Mouse (Mus musculus) cerebellum, adult 18-20 months (tissue): ENCODE measurements at regions not wholly inside any gene's neighbourhood (a gene's known extent, or its start where the extent isn't known, plus 50 kb on each side); places are given as distances from the start of the nearest gene placed in this dataset.

Experiments
- DNase-seq, 2 experiments: peaks; one replicate each; pipeline ENCODE4 v3.0.0; 2021

DNA sequence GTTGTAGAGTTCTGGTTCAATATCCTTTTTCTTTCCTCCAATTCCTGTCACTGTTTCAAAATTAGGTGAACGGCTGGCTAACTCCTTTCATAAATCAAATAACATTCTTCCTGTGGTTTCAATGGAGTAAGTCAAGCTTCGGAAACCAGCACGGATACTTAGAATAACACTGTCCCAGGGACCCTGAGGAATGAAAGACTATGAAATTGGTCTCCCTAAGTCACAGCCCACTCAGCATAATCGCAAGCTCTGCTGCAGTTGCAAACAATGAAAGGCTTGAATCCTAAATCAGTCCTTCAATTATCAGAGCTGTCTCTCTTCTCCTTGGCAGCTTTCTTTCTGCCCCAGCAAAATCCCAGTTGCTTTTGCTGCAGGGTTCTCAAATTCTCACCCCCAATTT, 475.8 kb downstream of the Rps29 start:
- DNase-seq: no peak

DNA sequence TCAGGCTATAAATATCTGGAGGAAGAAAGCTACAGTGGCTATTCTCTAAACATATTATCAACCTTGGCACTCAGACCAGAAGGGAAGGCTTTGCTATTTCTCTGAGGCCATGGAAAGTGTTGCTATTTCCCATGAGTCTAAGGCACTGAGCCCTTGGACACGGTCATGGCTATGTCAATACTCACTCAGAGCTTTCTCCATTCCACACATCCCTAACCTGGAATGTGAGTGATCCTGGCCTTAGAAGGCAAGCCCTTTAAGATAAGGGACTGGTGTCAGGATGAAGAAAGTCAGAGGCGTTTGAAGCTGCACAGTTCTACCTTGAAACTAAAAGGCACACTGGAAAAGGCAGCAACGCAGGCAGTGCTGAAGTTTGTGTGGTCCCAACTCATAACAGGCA, 478.3 kb downstream of the Rps29 start:
- DNase-seq: no peak

- DNase-seq: no peak
These were observed 482.8 kb downstream of the Rps29 start for GRCm38 (mm10) chr12:68676096-68676775.

DNA sequence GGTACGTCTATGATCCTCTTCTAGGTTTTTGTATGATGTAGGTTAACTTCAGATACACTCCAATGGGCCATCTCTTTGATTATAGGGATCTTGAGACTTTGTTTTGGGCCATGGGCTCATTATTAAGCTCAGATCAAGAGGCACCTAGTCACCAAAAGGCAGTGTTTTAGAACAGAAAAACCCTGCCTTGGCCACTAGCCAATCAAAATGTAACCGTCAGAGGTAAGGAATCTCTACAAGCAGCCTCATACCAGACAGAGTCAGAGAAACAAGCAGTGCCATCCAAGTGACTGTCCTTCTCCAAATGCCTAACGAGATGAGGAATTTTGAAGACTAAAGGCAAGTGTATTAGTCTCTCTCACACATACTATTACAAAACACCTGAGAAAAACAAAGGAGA, 487.0 kb downstream of the Rps29 start:
- no peak for DNase-seq

DNA sequence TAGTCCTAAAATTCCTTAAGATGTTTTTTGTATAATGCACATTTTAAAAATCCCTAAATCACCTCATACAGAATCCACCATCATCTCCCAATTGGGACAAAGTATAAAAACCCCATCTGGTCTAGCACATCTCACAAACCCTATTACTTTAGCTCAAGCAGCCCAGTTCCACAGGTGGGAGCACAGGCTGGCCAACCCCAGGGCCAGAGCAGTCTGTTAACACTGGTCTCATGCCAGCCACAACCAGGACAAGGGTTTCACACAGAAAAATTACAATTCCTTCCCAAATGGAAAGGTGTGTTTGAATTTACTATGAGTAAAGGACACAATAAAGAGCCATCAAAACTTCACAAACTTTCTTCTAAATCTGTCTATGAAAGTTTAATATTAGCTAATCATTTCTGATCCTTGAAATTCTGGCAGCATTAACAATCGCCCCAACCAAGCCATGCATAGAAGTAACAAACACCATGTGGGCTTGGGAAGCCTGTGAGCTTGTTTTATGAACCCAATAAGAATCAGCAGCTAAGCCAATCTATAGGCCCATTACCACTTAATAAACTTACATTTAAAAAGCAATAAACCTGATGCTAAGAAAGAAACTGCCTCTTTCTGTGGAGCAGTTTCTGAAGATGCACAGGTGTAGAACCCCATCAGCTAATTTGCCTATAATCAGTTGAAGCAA, 512.9 kb downstream of the Rps29 start:
- DNase-seq: no peak

DNA sequence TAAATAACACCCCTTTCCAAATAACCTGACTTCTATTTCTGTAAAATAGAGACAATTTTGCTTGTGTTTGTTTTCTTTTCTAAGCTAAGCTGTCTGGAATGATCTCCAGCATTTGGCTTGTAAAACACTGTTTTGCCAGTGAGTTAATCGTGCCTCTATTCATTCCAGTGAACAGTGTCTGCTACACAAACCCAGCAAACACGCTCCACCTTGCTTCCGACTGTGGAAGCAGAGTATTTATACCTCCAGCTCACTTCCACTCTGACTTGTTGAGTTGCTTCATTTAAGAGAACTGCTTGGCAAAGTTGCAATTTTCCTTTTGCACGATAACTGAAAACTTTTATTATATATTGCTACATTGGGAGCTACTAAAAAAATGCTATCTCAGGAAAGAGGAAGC, 515.3 kb downstream of the Rps29 start:
- no peak for DNase-seq

- DNase-seq: no peak
These were observed 526.5 kb downstream of the Rps29 start for GRCm38 (mm10) chr12:68632441-68632840.

DNA sequence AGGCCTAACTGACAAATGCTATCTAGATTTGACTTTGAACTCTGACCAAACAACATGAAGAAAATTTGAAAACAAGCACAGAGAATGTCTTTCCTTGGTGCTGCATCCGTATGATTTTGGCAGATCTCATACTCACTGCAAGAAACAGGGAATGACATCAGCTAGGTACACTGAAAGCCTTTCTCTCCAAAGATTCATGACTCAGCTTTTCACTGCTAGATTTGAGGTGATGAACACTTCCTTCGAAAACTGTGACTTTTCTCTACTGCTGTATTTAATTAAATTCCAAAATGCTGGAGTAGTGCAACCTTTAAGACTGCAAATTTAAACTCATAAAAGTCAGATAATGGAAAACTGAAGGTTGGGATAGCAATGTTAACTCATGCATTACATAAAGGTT, 540.6 kb downstream of the Rps29 start:
- DNase-seq: no peak

- no peak for DNase-seq
These were observed 553.5 kb downstream of the Rps29 start for GRCm38 (mm10) chr12:68605417-68606000.

DNA sequence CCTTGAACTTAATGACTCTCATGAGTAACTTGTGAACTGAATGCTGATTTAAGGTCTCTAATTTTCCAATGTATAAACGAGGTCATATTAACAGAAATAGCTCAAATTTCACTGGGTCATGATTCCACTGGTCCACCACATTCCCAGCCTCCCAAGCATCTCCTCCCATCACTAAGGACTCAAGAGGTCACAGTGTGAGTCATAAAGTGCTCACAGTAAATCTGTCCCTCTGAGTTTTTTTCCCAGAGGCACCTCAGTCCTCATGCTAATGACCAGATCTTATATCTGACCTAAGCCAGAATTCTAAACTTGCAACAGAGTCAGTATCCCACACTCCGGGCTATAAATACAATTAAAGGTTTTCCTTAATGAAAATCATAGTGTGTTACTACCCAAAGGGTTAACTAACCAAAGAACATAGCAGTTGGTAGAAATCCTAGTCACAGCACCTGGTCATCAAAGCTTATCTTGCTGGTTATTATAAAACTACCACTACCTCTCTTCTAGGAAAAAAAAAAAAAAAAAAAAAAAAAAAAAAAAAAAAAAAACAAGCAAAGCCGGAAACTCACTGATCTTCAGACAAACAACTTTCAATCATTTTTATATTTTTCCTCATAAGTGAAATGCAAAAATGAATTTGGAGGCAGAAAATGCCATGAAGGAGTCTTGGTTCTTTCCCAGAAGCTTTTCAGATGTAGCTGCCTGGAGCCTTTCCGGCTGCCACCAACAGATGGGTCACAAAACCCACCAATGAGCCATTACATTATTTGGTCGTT, 554.3 kb downstream of the Rps29 start:
- no peak for DNase-seq

DNA sequence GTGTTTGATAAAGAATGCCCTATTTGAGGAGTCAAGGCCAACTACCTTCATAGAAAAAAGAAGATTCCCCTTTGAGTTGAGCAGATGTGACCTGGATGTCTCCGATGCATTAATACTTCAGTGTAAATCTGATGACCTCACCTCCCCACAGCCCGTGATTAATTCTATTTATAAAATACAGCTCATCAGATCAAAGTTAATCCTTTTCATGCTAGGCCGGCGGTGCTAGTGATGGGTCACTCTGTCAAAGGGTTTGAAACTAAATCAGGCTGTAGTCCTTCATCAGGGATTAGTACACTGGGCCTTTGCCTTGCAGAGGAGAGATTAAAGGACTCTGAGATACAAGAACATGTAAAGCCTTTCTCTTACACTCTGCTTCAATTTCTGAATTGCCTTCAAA, 556.3 kb downstream of the Rps29 start:
- DNase-seq: no peak

GRCm38 (mm10) chr12:68601366-68601765, 557.6 kb downstream of the Rps29 start:
- no peak for DNase-seq

DNA sequence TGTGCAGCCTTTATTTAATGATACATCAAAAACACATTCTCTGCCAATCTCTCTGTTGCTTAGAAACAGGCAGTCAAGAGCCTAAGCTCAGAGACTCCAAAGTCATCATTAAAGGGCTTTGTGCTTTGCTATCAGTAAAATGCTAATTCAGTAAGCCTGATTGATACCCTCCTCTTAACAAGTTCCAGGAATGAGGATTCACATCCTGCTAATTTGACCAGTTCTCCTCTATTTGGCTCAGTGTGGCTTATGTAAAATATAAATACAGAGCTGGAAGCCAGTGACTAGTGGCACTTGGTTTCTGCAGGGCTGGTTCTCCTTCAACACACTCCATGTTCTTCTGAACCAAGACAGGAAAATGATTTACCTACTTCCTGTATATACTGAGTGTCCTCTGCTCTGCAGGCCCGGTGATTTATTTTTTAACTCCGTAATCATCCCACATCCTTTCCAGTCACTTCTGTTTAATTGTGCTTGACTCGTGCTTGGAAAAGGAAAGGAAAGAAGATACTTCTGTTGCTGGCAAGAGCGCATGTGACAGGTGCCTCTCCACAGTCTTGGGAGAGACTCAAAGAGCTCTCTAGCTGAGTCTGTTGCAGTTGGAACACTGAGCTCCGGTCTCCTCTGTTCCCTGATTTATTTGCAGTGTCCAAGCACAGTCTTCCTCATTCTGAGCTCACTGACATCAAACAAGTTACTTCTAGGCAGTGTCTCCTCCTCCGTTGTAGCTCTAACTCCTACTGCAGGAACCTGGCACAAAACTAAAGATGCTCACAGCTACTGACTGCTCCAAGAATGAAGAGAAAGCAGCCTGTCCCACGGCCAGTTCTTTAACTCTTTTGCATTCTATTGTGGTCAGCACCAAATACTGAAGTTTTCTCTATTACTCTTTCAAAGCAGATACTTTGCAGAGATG, 559.0 kb downstream of the Rps29 start:
- peak; percentile 10 to 26 for DNase-seq

DNA sequence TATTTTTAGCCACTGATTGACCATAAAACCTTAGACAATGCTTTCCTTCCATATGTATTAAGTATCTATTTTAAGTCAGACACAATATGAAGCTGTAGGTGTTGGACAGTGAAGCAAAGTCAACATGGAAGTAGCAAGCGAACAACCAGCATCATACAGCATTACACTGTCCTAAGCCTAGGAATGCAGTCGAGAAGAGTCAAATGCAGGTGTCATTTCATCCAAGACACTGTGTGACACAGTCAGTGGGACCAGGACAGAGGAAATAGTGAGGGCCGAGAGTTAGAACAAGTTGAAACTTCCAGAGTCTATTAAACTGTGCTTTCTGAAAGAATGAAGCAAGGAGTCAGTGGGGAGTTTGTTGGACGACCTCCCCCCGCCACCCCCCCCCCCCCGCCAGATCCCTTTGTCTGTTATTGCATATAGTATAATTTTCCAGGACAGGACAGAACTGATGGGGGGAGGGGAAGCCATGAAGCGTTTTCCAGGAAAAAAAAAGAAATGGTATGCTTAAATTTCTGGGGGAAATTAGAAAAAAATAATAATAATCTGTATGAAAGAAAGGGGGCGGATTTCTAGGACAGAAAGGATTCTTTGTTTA, 559.9 kb downstream of the Rps29 start:
- DNase-seq: no peak

GRCm38 (mm10) chr12:68585524-68585872, 573.5 kb downstream of the Rps29 start:
- no peak for DNase-seq

GRCm38 (mm10) chr12:68584786-68585523, 574.0 kb downstream of the Rps29 start:
- DNase-seq: no peak

- DNase-seq: no peak
These were observed 579.1 kb downstream of the Rps29 start for GRCm38 (mm10) chr12:68579909-68580308.

DNA sequence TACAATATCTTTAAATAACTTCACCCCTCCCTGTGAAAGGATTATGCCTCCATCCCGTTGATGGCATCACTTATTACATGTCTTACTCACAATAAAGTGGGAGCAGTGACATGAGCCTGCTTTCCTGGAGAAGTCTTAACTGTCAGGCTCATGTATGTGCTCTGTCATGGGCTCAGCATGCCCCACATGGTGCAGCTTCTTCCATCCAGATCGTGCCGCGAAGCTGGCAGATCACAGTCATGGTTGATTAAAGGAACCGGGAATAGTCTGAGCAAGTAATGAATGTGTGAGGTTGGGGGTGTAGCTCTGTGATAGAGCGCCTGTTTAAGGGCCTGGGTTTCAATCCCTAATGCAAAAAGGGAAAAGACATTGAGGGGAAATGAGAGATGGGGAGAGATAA, 581.5 kb downstream of the Rps29 start:
- DNase-seq: no peak

- DNase-seq: no peak
These were observed 582.1 kb downstream of the Rps29 start for GRCm38 (mm10) chr12:68576855-68577254.

GRCm38 (mm10) chr12:68554943-68555627, 603.9 kb downstream of the Rps29 start:
- no peak for DNase-seq

DNA sequence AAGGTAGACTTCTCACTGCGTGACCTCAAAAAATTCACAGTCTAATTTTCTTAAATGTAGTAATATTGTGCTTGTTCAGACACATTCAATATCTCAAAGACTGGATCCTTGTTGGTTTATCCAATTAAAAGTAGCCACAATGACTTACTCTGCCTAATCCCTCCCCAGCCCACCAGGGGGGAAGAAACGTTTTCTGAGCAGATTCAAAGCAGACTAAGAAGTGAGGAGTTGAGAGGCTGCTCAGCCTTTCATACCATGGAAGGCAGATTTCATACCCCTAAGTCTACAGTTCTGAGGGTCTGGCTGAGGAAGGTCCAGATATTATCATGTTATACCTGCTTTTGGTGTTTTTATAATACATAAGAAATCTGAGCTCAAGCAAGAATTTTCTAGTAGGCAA, 604.7 kb downstream of the Rps29 start:
- DNase-seq: no peak
